Mouse (Mus musculus) midbrain, embryonic 11.5 days (tissue): Measurements from ENCODE around the gene Ap4s1. TPM values are rescaled to one million over a fixed set of nuclear protein-coding genes. Genes with fewer than 3 reads are reported as not detected.
"Not testable (repeated sequence)": the region's sequence is repeated elsewhere in the genome, so short reads cannot be mapped to it uniquely, and the experiment has no call there.

Experiments used
- ATAC-seq: fragments of 200-750 bp; cut with Nextera tagmentation; 2 replicates; pipeline ENCODE4 v1.8.0; 2017; ENCODE audit warnings: moderate TSS enrichment, moderate library complexity; ENCODE audit not compliant: low FRiP score
- DNase-seq: peaks from one replicate; pipeline ENCODE4 v3.0.0; 2015; ENCODE audit warnings: low spot score; ENCODE audit errors: missing footprints
- H3K27ac ChIP-seq: fragments of 300-500 bp; sonication (generic); 2 replicates; pipeline ENCODE4 v1.5.1; 2014; ENCODE audit warnings: low read depth, low read length
- H3K27me3 ChIP-seq: fragments of 300-500 bp; sonication (generic); 2 replicates; pipeline ENCODE4 v1.6.1; 2014; ENCODE audit warnings: mild to moderate bottlenecking, low read length, moderate library complexity, mixed read lengths; ENCODE audit not compliant: control insufficient read depth, insufficient read depth
- H3K36me3 ChIP-seq: fragments of 300-500 bp; sonication (generic); 2 replicates; pipeline ENCODE4 v1.6.1; 2014; ENCODE audit warnings: mild to moderate bottlenecking, low read length, moderate library complexity, mixed read lengths; ENCODE audit not compliant: control insufficient read depth, insufficient read depth
- H3K4me1 ChIP-seq: fragments of 300-500 bp; sonication (generic); 2 replicates; pipeline ENCODE4 v1.6.1; 2014; ENCODE audit warnings: low read length; ENCODE audit not compliant: control insufficient read depth, insufficient read depth
- H3K4me2 ChIP-seq: fragments of 300-500 bp; sonication (generic); 2 replicates; pipeline ENCODE4 v1.6.1; 2014; ENCODE audit warnings: mild to moderate bottlenecking, moderate library complexity
- H3K4me3 ChIP-seq: fragments of 300-500 bp; sonication (generic); 2 replicates; pipeline ENCODE4 v1.5.1; 2014; ENCODE audit warnings: low read depth, low read length
- H3K9ac ChIP-seq: fragments of 300-500 bp; sonication (generic); 2 replicates; pipeline ENCODE4 v1.6.1; 2014; ENCODE audit warnings: low read length
- H3K9me3 ChIP-seq: fragments of 300-500 bp; sonication (generic); 2 replicates; pipeline ENCODE4 v1.6.1; 2016; ENCODE audit warnings: low read length; ENCODE audit not compliant: control insufficient read depth
- WGBS: fragments of 180-500 bp; shearing (Covaris S2); extraction: QIAGEN DNeasy Blood & Tissue Kit; methylation state at CpG from one replicate; pipeline ENCODE4 v1.1.7; 2014; 5-methylcytosine and 5-hydroxymethylcytosine counted together
- polyA plus RNA-seq: library from polyadenylated mRNA; unstranded; fragments of >200 nt; fragmentation: Nextera tagmentation; extraction: Ambion mirVana; gene quantifications from 2 replicates; pipeline ENCODE4 v1.2.1, GENCODE M21; 2014

Gene Ap4s1
- 56.9 and 62.0 TPM in 2 replicates for polyA plus RNA-seq

- Histone ChIP-seq H3K4me1 (peaks cover 7% of the 10 kb centered on the region), H3K9me3 (no peaks in the 10 kb centered on the region), H3K27me3 (no peaks in the 10 kb centered on the region), H3K36me3 (no peaks in the 10 kb centered on the region), H3K4me3 (peak within 1 kb of the TSS; percentile 98), H3K4me2 (peak within 1 kb of the TSS; percentile 73), H3K27ac (peak within 1 kb of the TSS; percentile 99), H3K9ac (peak within 1 kb of the TSS; percentile 100)
- ATAC-seq (peak; percentile 85), DNase-seq (peak; percentile 98)
- whole genome bisulfite sequencing = 0% methylated on average over 103 of the region's 108 CpGs
These were observed at the start of gene Ap4s1 for GRCm38 (mm10) chr12:51690893-51691844. TSS of gene Ap4s1 (plus strand) at chr12:51691033.

DNA sequence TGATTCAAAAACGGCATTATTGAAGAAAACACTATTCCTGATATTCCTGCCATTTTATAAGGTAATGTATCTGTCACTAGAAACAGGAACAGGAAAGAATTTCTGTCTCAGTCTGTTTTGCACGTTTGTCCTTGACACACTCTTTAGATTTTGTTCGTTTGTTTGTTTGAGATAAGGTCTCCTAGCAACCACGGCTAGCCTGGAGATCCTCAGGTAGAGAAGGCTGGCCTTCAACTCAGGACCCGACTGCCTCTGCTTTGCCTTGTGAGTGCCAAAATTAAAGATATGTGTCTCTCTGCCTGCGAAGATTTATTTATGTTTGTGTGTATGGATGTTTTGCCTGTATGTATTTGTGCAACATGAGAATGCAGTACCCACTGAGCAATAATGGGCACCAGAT, 49.0 kb upstream of the Ap4s1 start:
- ATAC-seq (no peak), DNase-seq (no peak)
- H3K27me3 ChIP-seq = no peaks in the 10 kb centered on the region
- no peaks in the 10 kb centered on the region for H3K4me1 ChIP-seq
- no peaks in the 10 kb centered on the region for H3K9me3 ChIP-seq
- no peak overlapping the region for H3K27ac ChIP-seq
- H3K9ac ChIP-seq = no peak overlapping the region
- no peak overlapping the region for H3K4me2 ChIP-seq
- 73% methylated on average over 6 of the region's 6 CpGs for WGBS
- 0 out of 2 replicates have a peak, but pooled peaks cover 2% of the 10 kb centered on the region for H3K36me3 ChIP-seq
- H3K4me3 ChIP-seq = no peak overlapping the region

DNA sequence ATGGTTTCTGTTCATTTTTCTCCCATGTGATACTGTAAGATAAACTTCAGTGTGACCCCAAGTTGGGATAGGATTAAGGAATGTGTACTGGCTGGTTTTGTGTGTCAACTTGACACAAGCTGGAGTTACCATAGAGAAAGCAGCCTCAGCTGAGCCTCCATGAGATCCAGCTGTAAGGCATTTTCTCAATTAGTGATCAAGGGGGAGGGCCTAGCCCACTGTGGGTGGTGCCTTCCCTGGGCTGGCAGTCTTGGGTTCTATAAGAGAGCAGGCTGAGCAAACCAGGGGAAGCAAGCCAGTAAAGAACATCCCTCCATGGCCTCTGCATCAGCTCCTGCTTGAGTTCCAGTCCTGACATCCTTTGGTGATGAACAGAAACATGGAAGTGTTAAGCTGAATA, 41.4 kb upstream of the Ap4s1 start:
- H3K4me3 ChIP-seq, ATAC-seq, H3K27me3 ChIP-seq, DNase-seq, H3K4me2 ChIP-seq, H3K36me3 ChIP-seq, H3K9ac ChIP-seq, H3K9me3 ChIP-seq, H3K27ac ChIP-seq, H3K4me1 ChIP-seq: not testable (repeated sequence)

- no peak overlapping the region for H3K27ac ChIP-seq
- H3K27me3 ChIP-seq = no peaks in the 10 kb centered on the region
- 83% methylated on average over 1 of the region's 1 CpGs for WGBS
- H3K36me3 ChIP-seq = peaks cover 4% of the 10 kb centered on the region
- H3K9me3 ChIP-seq = no peaks in the 10 kb centered on the region
- no peak overlapping the region for H3K4me2 ChIP-seq
- no peak overlapping the region for H3K4me3 ChIP-seq
- H3K4me1 ChIP-seq = no peaks in the 10 kb centered on the region
- ATAC-seq (no peak), DNase-seq (no peak)
- H3K9ac ChIP-seq = no peak overlapping the region
These were observed 34.8 kb upstream of the Ap4s1 start for GRCm38 (mm10) chr12:51655944-51656465.

- H3K9ac ChIP-seq = no peak overlapping the region
- H3K4me3 ChIP-seq = no peak overlapping the region
- H3K27me3 ChIP-seq = no peaks in the 10 kb centered on the region
- no peaks in the 10 kb centered on the region for H3K9me3 ChIP-seq
- no peaks in the 10 kb centered on the region for H3K36me3 ChIP-seq
- H3K4me2 ChIP-seq = no peak overlapping the region
- H3K4me1 ChIP-seq = no peaks in the 10 kb centered on the region
- no peak overlapping the region for H3K27ac ChIP-seq
- ATAC-seq = no peak
- no peak for DNase-seq
These were observed 27.8 kb upstream of the Ap4s1 start for GRCm38 (mm10) chr12:51663011-51663410.

DNA sequence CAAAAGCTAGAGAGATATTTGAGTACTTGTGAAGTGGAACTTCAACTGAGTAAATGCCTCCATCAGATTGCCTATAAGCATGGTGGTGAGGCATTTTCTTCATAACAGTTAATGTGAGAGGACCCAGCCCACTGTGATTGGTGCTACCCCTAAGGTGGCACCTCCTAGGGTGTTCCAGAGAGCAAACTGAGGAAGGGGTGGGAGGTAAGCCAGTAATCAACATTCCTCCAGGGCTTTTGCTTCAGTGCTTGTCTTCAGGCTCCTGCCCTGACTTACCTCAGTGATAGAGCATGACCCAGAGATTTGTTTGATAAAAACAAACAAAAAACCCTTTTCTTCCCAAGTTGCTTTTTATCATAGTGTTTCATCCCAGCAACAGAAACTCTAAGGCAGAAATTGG, 26.9 kb upstream of the Ap4s1 start:
- no peak for DNase-seq
- Histone ChIP-seq H3K9ac (no peak overlapping the region), H3K27me3 (no peaks in the 10 kb centered on the region), H3K4me1 (no peaks in the 10 kb centered on the region), H3K27ac (no peak overlapping the region), H3K4me2 (no peak overlapping the region), H3K9me3 (no peaks in the 10 kb centered on the region), H3K4me3 (no peak overlapping the region), H3K36me3 (no peaks in the 10 kb centered on the region)
- no peak for ATAC-seq

DNA sequence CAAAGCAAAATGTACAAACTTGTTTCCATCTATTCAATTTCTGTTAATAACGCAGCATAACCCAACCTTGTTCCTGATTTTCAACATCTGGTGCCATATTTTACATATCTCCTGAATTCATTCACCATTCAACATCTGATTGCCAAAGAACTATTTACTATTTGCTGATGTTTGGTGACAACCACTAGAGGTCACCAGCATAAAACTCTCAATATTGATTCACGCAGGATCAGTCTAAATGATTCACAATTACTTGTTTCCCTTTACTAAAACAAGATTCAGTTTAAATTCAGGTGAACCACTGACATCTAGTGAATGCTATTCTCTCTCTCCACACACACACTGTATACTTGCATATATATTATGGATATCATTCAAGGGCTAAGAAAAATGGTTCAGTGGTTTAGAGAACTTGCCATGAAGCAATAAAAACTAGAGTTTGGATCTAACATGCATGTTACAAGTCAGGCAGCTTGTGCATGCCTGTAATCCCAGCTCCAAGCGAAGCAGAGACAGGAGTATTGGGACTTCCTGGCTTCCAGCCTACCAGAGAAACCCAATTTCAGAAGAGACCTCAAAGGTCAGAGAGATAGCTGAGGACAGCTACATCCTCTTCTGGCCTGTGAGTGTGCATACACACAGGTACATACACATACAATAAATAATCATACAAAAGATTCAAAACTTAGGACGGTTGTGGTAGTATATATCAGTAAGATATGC, 24.0 kb upstream of the Ap4s1 start:
- Histone ChIP-seq H3K27ac (no peak overlapping the region), H3K9ac (no peak overlapping the region), H3K4me2 (no peak overlapping the region), H3K27me3 (no peaks in the 10 kb centered on the region), H3K4me3 (no peak overlapping the region), H3K4me1 (no peaks in the 10 kb centered on the region), H3K9me3 (no peaks in the 10 kb centered on the region), H3K36me3 (no peaks in the 10 kb centered on the region)
- no peak for DNase-seq
- no peak for ATAC-seq
- 79% methylated on average over 4 of the region's 4 CpGs for WGBS

DNA sequence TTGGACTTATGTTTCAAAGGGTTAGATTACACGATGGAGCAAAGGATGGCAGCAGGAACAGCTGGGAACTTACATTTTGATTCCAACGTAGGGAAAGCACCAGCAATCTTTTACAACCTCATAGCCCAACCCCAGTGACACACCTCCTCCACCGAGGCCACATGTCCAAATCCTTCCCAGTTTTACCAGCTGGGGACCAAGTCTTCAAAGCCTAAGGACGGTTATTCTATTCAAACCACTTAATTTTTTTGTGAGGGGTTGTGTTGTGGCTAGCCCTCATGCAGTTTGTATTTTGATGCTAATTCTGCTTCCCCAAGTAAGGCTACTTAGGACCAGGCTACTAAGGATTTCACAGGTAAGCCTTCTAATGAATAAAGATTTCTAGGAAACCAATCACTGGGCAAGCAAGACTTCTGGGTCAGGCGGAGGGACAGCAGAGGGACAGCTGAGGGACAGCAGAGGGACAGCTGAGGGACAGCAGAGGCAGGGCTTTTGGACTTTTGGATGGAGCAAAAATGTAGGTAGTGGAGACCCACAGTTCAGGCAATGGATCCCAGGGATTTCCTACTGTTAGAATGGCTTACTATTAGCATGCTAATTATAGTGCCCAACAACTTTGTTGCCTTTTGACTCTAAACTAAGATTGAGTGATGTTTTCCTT, 19.5 kb upstream of the Ap4s1 start:
- WGBS = 28% methylated on average over 5 of the region's 5 CpGs
- Histone ChIP-seq H3K9me3 (no peaks in the 10 kb centered on the region), H3K27me3 (no peaks in the 10 kb centered on the region), H3K9ac (no peak overlapping the region), H3K27ac (no peak overlapping the region), H3K4me2 (no peak overlapping the region), H3K36me3 (no peaks in the 10 kb centered on the region), H3K4me3 (no peak overlapping the region), H3K4me1 (no peaks in the 10 kb centered on the region)
- DNase-seq (no peak), ATAC-seq (no peak)
